Mouse (Mus musculus) 3T3-L1 (cell line): ENCODE measurements around the gene Sync.

Experiments used
- DNase-seq: peaks from one replicate; pipeline ENCODE4 v3.0.0-alpha.2; 2015; ENCODE audit warnings: low read depth, low spot score

Sync gene

GRCm38 (mm10) chr4:129287472-129287981, at the start of gene Sync:
Gene Sync, plus strand, starts transcription at chr4:129287617.
- DNase-seq: no peak

GRCm38 (mm10) chr4:129237843-129238441, 49.5 kb upstream of the Sync start:
- no peak for DNase-seq

GRCm38 (mm10) chr4:129238579-129239016, 48.8 kb upstream of the Sync start:
- no peak for DNase-seq

GRCm38 (mm10) chr4:129239075-129239474, 48.3 kb upstream of the Sync start:
- DNase-seq: no peak

- no peak for DNase-seq
Measured at GRCm38 (mm10) chr4:129241898-129242297, 45.5 kb upstream of the Sync start.

- DNase-seq: no peak
Measured at GRCm38 (mm10) chr4:129242327-129242726, 45.1 kb upstream of the Sync start.

- no peak for DNase-seq
Measured at GRCm38 (mm10) chr4:129242761-129243160, 44.7 kb upstream of the Sync start.

- DNase-seq: peak; percentile 59
Measured at GRCm38 (mm10) chr4:129244802-129245201, 42.6 kb upstream of the Sync start.

GRCm38 (mm10) chr4:129246360-129247301, 40.8 kb upstream of the Sync start:
- DNase-seq: no peak

GRCm38 (mm10) chr4:129247381-129248242, 39.8 kb upstream of the Sync start:
- no peak for DNase-seq

GRCm38 (mm10) chr4:129248243-129248767, 39.1 kb upstream of the Sync start:
- no peak for DNase-seq

GRCm38 (mm10) chr4:129249288-129249687, 38.1 kb upstream of the Sync start:
- no peak for DNase-seq

- no peak for DNase-seq
Measured at GRCm38 (mm10) chr4:129250759-129251481, 36.5 kb upstream of the Sync start.

- DNase-seq: no peak
Measured at GRCm38 (mm10) chr4:129251482-129252125, 35.8 kb upstream of the Sync start.

- no peak for DNase-seq
Measured at GRCm38 (mm10) chr4:129252492-129252891, 34.9 kb upstream of the Sync start.

- peak; percentile 77 for DNase-seq
Measured at GRCm38 (mm10) chr4:129254571-129254970, 32.8 kb upstream of the Sync start.

- no peak for DNase-seq
Measured at GRCm38 (mm10) chr4:129256450-129257380, 30.7 kb upstream of the Sync start.

GRCm38 (mm10) chr4:129259101-129259500, 28.3 kb upstream of the Sync start:
- DNase-seq: peak; percentile 85

- DNase-seq: peak; percentile 53
Measured at GRCm38 (mm10) chr4:129260678-129261077, 26.7 kb upstream of the Sync start.
